Mouse (Mus musculus) cerebellum, adult (tissue): Measurements from ENCODE around the gene Abtb2.
A peak's percentile ranks its signal among the peaks of the same experiment; 100 is the strongest.

Experiments
- ATAC-seq: cut with Nextera tagmentation; 2 replicates; pipeline ENCODE4 v1.9.2; 2017; ENCODE audit warnings: mild to moderate bottlenecking, moderate library complexity, mixed read lengths; ENCODE audit not compliant: insufficient number of reproducible peaks, low FRiP score, low TSS enrichment

Abtb2 gene

GRCm38 (mm10) chr2:103682261-103682722 is 116.2 kb downstream of the Abtb2 start:
- ATAC-seq = no peak

GRCm38 (mm10) chr2:103682927-103683442 is 116.9 kb downstream of the Abtb2 start:
- ATAC-seq = no peak

- ATAC-seq = no peak
Observed at GRCm38 (mm10) chr2:103684431-103684830, 118.3 kb downstream of the Abtb2 start.

- ATAC-seq = no peak
Observed at GRCm38 (mm10) chr2:103684926-103685577, 118.9 kb downstream of the Abtb2 start.

- ATAC-seq = no peak
Observed at GRCm38 (mm10) chr2:103685581-103685980, 119.5 kb downstream of the Abtb2 start.

GRCm38 (mm10) chr2:103687143-103687542 is 121.0 kb downstream of the Abtb2 start:
- ATAC-seq = no peak

GRCm38 (mm10) chr2:103687888-103688287 is 121.8 kb downstream of the Abtb2 start:
- no peak for ATAC-seq

GRCm38 (mm10) chr2:103690425-103690824 is 124.3 kb downstream of the Abtb2 start:
- ATAC-seq = 0 out of 2 replicates have a peak, but pooled peaks have one; percentile 47

- ATAC-seq = no peak
Observed at GRCm38 (mm10) chr2:103690828-103691227, 124.7 kb downstream of the Abtb2 start.

GRCm38 (mm10) chr2:103691278-103691677 is 125.2 kb downstream of the Abtb2 start:
- ATAC-seq = no peak

GRCm38 (mm10) chr2:103692810-103693209 is 126.7 kb downstream of the Abtb2 start:
- no peak for ATAC-seq

- no peak for ATAC-seq
Observed at GRCm38 (mm10) chr2:103694777-103695563, 128.9 kb downstream of the Abtb2 start.

GRCm38 (mm10) chr2:103696177-103696576 is 130.1 kb downstream of the Abtb2 start:
- no peak for ATAC-seq

GRCm38 (mm10) chr2:103700514-103700913 is 134.4 kb downstream of the Abtb2 start:
- ATAC-seq = no peak

- no peak for ATAC-seq
Observed at GRCm38 (mm10) chr2:103703336-103703735, 137.2 kb downstream of the Abtb2 start.

- ATAC-seq = no peak
Observed at GRCm38 (mm10) chr2:103703865-103704264, 137.8 kb downstream of the Abtb2 start.

GRCm38 (mm10) chr2:103705826-103706225 is 139.7 kb downstream of the Abtb2 start:
- ATAC-seq = peak; percentile 13; the same call in 1 of the 2 replicates

GRCm38 (mm10) chr2:103706226-103706625 is 140.1 kb downstream of the Abtb2 start:
- ATAC-seq = peak; percentile 1; the same call in 1 of the 2 replicates

- no peak for ATAC-seq
Observed at GRCm38 (mm10) chr2:103707056-103707776, 141.1 kb downstream of the Abtb2 start.

- no peak for ATAC-seq
Observed at GRCm38 (mm10) chr2:103710849-103711248, 144.7 kb downstream of the Abtb2 start.

GRCm38 (mm10) chr2:103713831-103714230 is 147.7 kb downstream of the Abtb2 start:
- ATAC-seq = no peak
